Mouse (Mus musculus): ENCODE results near the gene Cacnb4.

DNA sequence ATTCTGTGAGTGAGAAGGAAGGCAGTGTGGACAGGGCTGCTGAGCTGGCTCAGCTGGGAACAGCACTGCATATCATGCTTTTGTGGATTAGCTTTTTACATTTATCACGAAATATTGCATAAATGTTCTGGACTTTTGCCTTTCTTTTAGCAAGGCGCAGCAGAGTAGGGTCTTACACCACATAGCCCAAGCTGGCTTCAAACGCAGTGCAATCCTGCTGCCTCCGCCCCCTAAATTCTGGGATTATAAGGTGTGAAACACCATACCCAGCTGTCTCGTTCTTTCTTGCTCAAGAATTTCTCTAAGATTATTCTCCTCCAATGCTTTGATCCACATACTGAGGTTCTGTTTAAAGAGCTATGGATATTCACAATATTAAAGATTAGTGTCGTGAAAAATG, 10.0 kb upstream of the Cacnb4 start:
- TF ChIP-seq CTCF (IDR thresholded peaks at IDR 0.05; ENCODE audit: insufficient read depth, low read length) (no peak), POLR2A (IDR thresholded peaks at IDR 0.05; ENCODE audit: borderline replicate concordance, extremely low read depth, low read depth, low read length) (no peak)
